Mouse (Mus musculus) kidney, embryonic 14.5 days (tissue): ENCODE measurements around the gene Elf3. TPM values are rescaled to one million over a fixed set of nuclear protein-coding genes. Genes with fewer than 3 reads are reported as not detected.
A peak's percentile ranks its signal among the peaks of the same experiment; 100 is the strongest.

Source experiments
- ATAC-seq: fragments of 200-750 bp; cut with Nextera tagmentation; 2 replicates; pipeline ENCODE4 v1.8.0; 2017; ENCODE audit warnings: moderate number of reproducible peaks, mild to moderate bottlenecking, moderate TSS enrichment, moderate library complexity; ENCODE audit not compliant: low FRiP score, low TSS enrichment
- H3K27ac ChIP-seq: fragments of 300-500 bp; sonication (generic); 2 replicates; pipeline ENCODE4 v1.5.1; 2014; ENCODE audit warnings: low read depth, mild to moderate bottlenecking, low read length, moderate library complexity, mixed read lengths
- H3K27me3 ChIP-seq: fragments of 300-500 bp; sonication (generic); 2 replicates; pipeline ENCODE4 v1.6.1; 2014; ENCODE audit warnings: mild to moderate bottlenecking, low read length; ENCODE audit not compliant: control insufficient read depth, insufficient read depth
- H3K36me3 ChIP-seq: fragments of 300-500 bp; sonication (generic); 2 replicates; pipeline ENCODE4 v1.6.1; 2014; ENCODE audit warnings: low read length, mixed read lengths; ENCODE audit not compliant: control insufficient read depth, insufficient read depth
- H3K4me1 ChIP-seq: fragments of 300-500 bp; sonication (generic); 2 replicates; pipeline ENCODE4 v1.6.1; 2014; ENCODE audit warnings: low read length, mixed read lengths; ENCODE audit not compliant: control insufficient read depth, insufficient read depth
- H3K4me2 ChIP-seq: fragments of 300-500 bp; sonication (generic); replicated peaks from 2 replicates; pipeline ENCODE4 v1.6.1; 2014; ENCODE audit warnings: low read depth, mild to moderate bottlenecking, low read length
- H3K4me3 ChIP-seq: fragments of 300-500 bp; sonication (generic); 2 replicates; pipeline ENCODE4 v1.5.1; 2014; ENCODE audit warnings: mild to moderate bottlenecking, low read length
- H3K9ac ChIP-seq: fragments of 300-500 bp; sonication (generic); 2 replicates; pipeline ENCODE4 v1.6.1; 2014; ENCODE audit warnings: low read depth, mild to moderate bottlenecking, low read length, moderate library complexity
- H3K9me3 ChIP-seq: fragments of 300-500 bp; sonication (generic); 2 replicates; pipeline ENCODE4 v1.6.1; 2016; ENCODE audit warnings: low read length; ENCODE audit not compliant: control insufficient read depth
- WGBS: fragments of 180-500 bp; shearing (Covaris S2); extraction: QIAGEN DNeasy Blood & Tissue Kit; methylation state at CpG from one replicate; pipeline ENCODE4 v1.1.7; 2014; 5-methylcytosine and 5-hydroxymethylcytosine counted together
- polyA plus RNA-seq: library from polyadenylated mRNA; unstranded; fragments of >200 nt; fragmentation: Nextera tagmentation; extraction: Ambion mirVana; gene quantifications from 2 replicates; pipeline ENCODE4 v1.2.1, GENCODE M21; 2014

Gene Elf3
- polyA plus RNA-seq, 1 experiment from 2014 or later = 26.8 TPM

GRCm38 (mm10) chr1:135271371-135271770, 13.0 kb upstream of the Elf3 start:
- no peak for ATAC-seq
- Histone ChIP-seq H3K9ac (no peak overlapping the region), H3K36me3 (peaks cover 27% of the 10 kb centered on the region; the same call in 1 of the 2 replicates), H3K4me2 (no peak overlapping the region), H3K4me1 (no peaks in the 10 kb centered on the region), H3K4me3 (no peak overlapping the region), H3K27ac (no peak overlapping the region), H3K9me3 (no peaks in the 10 kb centered on the region), H3K27me3 (no peaks in the 10 kb centered on the region)
- 90% methylated on average over 9 of the region's 9 CpGs for WGBS

- peaks cover 41% of the 10 kb centered on the region; the same call in 1 of the 2 replicates for H3K36me3 ChIP-seq
- 76% methylated on average over 10 of the region's 10 CpGs for WGBS
- no peaks in the 10 kb centered on the region for H3K9me3 ChIP-seq
- H3K9ac ChIP-seq = no peak overlapping the region
- no peak overlapping the region for H3K4me3 ChIP-seq
- no peaks in the 10 kb centered on the region for H3K4me1 ChIP-seq
- no peaks in the 10 kb centered on the region for H3K27me3 ChIP-seq
- no peak overlapping the region for H3K27ac ChIP-seq
- no peak for ATAC-seq
- H3K4me2 ChIP-seq = no peak overlapping the region
These were observed 9.5 kb upstream of the Elf3 start for GRCm38 (mm10) chr1:135267663-135268446.

- H3K36me3 ChIP-seq = peaks cover 30% of the 10 kb centered on the region; the same call in 1 of the 2 replicates
- no peak overlapping the region for H3K4me2 ChIP-seq
- H3K4me1 ChIP-seq = no peaks in the 10 kb centered on the region
- no peak overlapping the region for H3K9ac ChIP-seq
- 84% methylated on average over 5 of the region's 5 CpGs for WGBS
- no peak overlapping the region for H3K4me3 ChIP-seq
- no peaks in the 10 kb centered on the region for H3K9me3 ChIP-seq
- ATAC-seq = no peak
- H3K27me3 ChIP-seq = no peaks in the 10 kb centered on the region
- no peak overlapping the region for H3K27ac ChIP-seq
These were observed 7.5 kb upstream of the Elf3 start for GRCm38 (mm10) chr1:135265834-135266233.

GRCm38 (mm10) chr1:135263316-135263715, 4.9 kb upstream of the Elf3 start:
- H3K4me1 ChIP-seq = peaks cover 5% of the 10 kb centered on the region; the same call in 1 of the 2 replicates
- H3K4me3 ChIP-seq = no peak overlapping the region
- no peak overlapping the region for H3K9ac ChIP-seq
- ATAC-seq = no peak
- no peaks in the 10 kb centered on the region for H3K9me3 ChIP-seq
- H3K36me3 ChIP-seq = peaks cover 30% of the 10 kb centered on the region; the same call in 1 of the 2 replicates
- H3K27me3 ChIP-seq = no peaks in the 10 kb centered on the region
- H3K27ac ChIP-seq = no peak overlapping the region
- 77% methylated on average over 9 of the region's 9 CpGs for WGBS
- H3K4me2 ChIP-seq = no peak overlapping the region

- Histone ChIP-seq H3K4me3 (no peak overlapping the region), H3K36me3 (peaks cover 30% of the 10 kb centered on the region; the same call in 1 of the 2 replicates), H3K4me2 (no peak overlapping the region), H3K27ac (no peak overlapping the region), H3K4me1 (peaks cover 5% of the 10 kb centered on the region; the same call in 1 of the 2 replicates), H3K9ac (no peak overlapping the region), H3K9me3 (no peaks in the 10 kb centered on the region), H3K27me3 (no peaks in the 10 kb centered on the region)
- WGBS = 83% methylated on average over 3 of the region's 3 CpGs
- no peak for ATAC-seq
These were observed 4.0 kb upstream of the Elf3 start for GRCm38 (mm10) chr1:135262329-135262728.

GRCm38 (mm10) chr1:135260931-135261330, 2.6 kb upstream of the Elf3 start:
- ATAC-seq = no peak
- WGBS = 68% methylated on average over 6 of the region's 6 CpGs
- H3K27ac ChIP-seq = no peak overlapping the region; the same call in 1 of the 2 replicates

GRCm38 (mm10) chr1:135259128-135259436, 714 bp upstream of the Elf3 start:
- Histone ChIP-seq H3K4me2 (peak overlapping the region; percentile 50), H3K27ac (peak overlapping the region; percentile 88), H3K27me3 (no peaks in the 10 kb centered on the region), H3K4me1 (peaks cover 5% of the 10 kb centered on the region; the same call in 1 of the 2 replicates), H3K36me3 (peaks cover 14% of the 10 kb centered on the region; the same call in 1 of the 2 replicates), H3K9me3 (no peaks in the 10 kb centered on the region), H3K9ac (no peak overlapping the region; the same call in 1 of the 2 replicates), H3K4me3 (peak overlapping the region; percentile 34; the same call in 1 of the 2 replicates)
- ATAC-seq = peak; percentile 75
- WGBS = 2% methylated on average over 10 of the region's 10 CpGs

More at GRCm38 (mm10) chr1:135260931-135261330, 2.6 kb upstream of the Elf3 start:
- H3K9ac ChIP-seq = no peak overlapping the region
- peaks cover 23% of the 10 kb centered on the region; the same call in 1 of the 2 replicates for H3K36me3 ChIP-seq
- H3K4me2 ChIP-seq = no peak overlapping the region
- no peaks in the 10 kb centered on the region for H3K27me3 ChIP-seq
- H3K4me1 ChIP-seq = peaks cover 5% of the 10 kb centered on the region; the same call in 1 of the 2 replicates
- no peak overlapping the region for H3K4me3 ChIP-seq
- H3K9me3 ChIP-seq = no peaks in the 10 kb centered on the region

GRCm38 (mm10) chr1:135256299-135256698, 2.1 kb downstream of the Elf3 start:
- H3K27me3 ChIP-seq = no peaks in the 10 kb centered on the region
- no peak overlapping the region; the same call in 1 of the 2 replicates for H3K4me3 ChIP-seq
- ATAC-seq = no peak
- H3K4me1 ChIP-seq = peaks cover 5% of the 10 kb centered on the region; the same call in 1 of the 2 replicates
- 81% methylated on average over 6 of the region's 6 CpGs for WGBS
- no peak overlapping the region for H3K27ac ChIP-seq
- no peaks in the 10 kb centered on the region for H3K9me3 ChIP-seq
- H3K4me2 ChIP-seq = peak overlapping the region; percentile 50
- no peaks in the 10 kb centered on the region for H3K36me3 ChIP-seq
- no peak overlapping the region for H3K9ac ChIP-seq

- ATAC-seq = no peak
- Histone ChIP-seq H3K4me1 (no peaks in the 10 kb centered on the region), H3K4me2 (no peak overlapping the region), H3K4me3 (no peak overlapping the region), H3K27ac (no peak overlapping the region), H3K9me3 (no peaks in the 10 kb centered on the region), H3K36me3 (no peaks in the 10 kb centered on the region), H3K27me3 (no peaks in the 10 kb centered on the region; the same call in 1 of the 2 replicates), H3K9ac (no peak overlapping the region)
- WGBS = 25% methylated on average over 4 of the region's 4 CpGs
These were observed 5.5 kb downstream of the Elf3 start for GRCm38 (mm10) chr1:135252854-135253253.
